Mouse (Mus musculus) heart, adult 9 months (tissue): ENCODE measurements around the gene Zfp609.
"Not testable (repeated sequence)": the region's sequence is repeated elsewhere in the genome, so short reads cannot be mapped to it uniquely, and the experiment has no call there.

Experiments
- DNase-seq, 2 experiments: peaks; one replicate each; pipeline ENCODE4 v3.0.0; 2022; ENCODE audit warnings: low spot score in 2 of 2

The Zfp609 gene

DNA sequence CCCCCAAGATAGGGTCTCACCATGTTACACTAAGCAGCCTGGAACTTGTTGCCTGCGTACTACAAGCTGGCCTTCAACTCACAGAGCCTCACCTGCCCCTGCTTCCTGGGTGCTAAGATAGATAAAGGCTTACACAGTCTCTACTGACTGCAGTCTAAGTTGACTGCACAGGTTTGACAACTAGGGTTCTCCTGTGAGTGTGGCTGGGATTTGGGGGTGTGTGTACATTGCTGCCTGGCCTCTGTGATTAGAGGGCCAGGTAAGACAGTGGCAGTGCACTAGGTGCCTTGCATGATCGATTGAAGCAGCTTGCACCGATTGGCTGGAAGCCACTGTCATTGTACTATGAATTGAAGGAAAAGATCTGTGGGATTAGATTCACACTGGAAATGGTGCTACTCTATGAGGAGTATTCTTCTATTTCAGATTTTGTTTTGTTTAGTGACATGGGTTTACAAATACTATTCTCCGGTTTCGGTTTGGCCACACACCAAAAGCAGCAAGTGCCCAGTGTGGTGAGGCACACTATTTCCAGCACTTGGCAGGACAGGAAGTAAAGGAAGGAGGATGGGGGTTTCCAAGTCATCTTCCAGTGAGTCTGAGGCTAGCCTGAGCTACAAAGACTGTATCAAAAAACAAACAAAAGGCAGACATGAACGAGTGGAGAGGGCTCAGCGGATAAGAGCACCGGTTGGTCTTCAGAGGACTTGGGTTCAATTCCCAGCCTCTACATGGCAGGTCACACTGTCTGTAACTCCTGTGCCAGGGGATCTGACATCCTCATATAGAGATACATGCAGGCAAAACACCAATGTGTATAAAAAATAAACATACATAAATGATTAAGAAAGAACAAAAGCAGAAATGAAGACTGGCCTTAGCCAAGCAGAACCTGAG, 151.7 kb downstream of the Zfp609 start:
- no peak for DNase-seq

DNA sequence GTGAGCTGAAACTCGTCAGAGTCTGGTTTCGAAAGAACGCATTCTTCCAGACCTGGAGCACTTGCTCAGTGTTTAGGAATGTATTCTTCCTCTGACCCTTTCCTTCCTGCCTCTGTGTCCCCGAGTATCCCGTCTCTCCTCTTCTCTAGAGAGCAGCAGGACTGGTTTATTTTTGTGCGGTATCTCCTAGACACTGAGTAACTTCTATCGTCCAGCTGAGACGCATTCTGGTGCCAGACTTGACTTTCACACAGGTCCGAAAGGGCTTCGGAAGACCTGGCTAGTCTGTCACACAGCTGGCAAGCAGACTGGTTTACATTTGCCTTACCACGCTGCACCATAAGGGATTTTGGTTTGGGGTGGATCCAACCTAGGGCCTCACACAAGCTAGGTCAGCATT, 154.4 kb downstream of the Zfp609 start:
- DNase-seq: no peak

DNA sequence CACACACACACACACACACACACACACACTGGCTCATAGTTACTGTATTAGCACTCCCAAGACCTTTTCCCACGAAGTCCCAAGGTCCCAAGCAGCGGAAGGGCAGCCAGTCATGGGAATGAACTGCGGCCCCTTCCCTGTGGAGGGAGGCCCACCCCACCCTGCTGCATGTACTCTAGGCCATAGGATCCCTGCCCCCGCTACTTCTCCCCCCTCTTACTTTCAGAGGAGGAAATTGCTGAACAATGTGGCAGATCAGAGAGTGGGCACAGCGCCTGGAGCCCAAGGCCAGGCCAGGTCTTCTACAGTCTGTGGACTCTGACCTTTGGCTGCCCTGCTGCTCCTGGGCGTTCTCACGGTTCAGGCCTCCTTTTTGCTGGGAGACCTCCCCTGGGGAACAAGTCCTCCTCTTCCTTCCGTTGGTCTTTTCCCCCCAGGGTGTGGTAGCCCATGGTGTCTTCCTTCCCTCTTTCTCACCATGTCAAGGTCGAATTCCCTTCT, 155.9 kb downstream of the Zfp609 start:
- peak; percentile 81 to 90 for DNase-seq

GRCm38 (mm10) chr9:65667701-65668100, 159.7 kb downstream of the Zfp609 start, which contains the start of gene Oaz2:
Oaz2 (plus strand) TSS chr9:65668001.
- no peak for DNase-seq

- DNase-seq: peak in 1 of 2 experiments; percentile 62
Measured at GRCm38 (mm10) chr9:65666042-65666441, 161.3 kb downstream of the Zfp609 start.

GRCm38 (mm10) chr9:65664163-65664562, 163.2 kb downstream of the Zfp609 start:
- no peak for DNase-seq

DNA sequence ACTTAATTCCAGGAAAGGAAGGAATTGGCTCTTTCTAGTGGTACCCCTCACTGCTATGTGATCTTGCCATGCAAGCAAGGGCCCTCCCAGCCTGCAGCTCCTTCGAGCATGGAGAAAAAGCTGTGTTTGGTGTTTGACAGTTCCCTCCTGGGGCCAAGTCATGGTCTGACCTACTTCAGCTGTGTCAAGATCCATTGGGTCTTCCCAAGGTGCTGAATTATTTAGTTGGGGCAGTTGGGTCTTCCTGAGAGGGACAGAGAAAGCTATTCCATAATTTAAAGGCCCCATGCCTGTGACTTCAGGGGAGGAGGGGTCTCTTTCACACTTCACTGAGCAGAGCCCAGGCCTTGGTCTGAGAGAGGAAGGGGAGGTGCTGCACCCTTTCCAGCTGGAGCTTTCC, 165.9 kb downstream of the Zfp609 start:
- DNase-seq: no peak

- no peak for DNase-seq
Measured at GRCm38 (mm10) chr9:65661029-65661428, 166.3 kb downstream of the Zfp609 start.

- DNase-seq: no peak
Measured at GRCm38 (mm10) chr9:65657218-65657617, 170.1 kb downstream of the Zfp609 start.

GRCm38 (mm10) chr9:65655540-65655939, 171.8 kb downstream of the Zfp609 start:
- no peak for DNase-seq

DNA sequence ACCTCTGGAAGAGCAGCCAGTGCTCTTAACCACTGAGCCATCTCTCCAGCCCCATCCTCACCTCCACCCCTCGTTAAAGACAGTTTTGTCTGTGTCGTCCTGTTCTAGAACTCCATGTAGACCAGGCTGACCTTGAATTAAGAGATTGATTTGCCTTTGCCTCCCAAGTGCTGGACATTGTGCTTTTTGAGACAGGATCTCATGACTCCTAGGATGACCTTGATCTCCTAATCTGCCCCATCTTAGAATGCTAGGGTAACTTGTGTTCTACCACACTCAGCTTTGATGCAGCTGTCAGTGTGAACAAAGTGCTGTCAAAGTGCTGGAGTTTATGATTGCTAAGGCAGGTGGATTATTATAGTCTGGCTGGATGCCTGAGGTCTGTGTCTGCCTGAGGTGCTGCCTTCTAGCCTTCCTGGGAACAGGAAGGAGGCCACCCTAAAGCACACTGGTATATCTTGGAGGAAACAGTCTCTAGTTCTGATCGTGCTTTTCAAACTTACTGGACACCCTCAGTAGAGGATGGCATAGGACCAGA, 172.6 kb downstream of the Zfp609 start:
- no peak for DNase-seq

DNA sequence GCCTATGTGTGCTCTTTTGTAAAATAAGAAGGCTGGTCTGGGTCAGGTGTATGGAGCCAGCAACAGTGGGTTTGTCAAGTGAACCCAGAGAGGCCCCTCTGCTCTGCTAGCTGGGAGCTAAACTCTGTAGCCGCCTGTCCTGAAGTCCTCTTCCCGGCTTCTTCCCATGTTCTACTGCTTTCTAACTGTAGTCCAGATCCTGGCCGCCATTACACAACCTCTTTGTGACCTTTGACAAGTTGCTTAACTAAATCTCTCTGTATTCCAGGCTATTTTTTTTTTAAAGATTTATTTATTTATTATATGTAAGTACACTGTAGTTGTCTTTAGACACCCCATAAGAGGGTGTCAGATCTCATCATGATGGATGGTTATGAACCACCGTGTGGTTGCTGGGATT, 173.6 kb downstream of the Zfp609 start:
- no peak for DNase-seq

DNA sequence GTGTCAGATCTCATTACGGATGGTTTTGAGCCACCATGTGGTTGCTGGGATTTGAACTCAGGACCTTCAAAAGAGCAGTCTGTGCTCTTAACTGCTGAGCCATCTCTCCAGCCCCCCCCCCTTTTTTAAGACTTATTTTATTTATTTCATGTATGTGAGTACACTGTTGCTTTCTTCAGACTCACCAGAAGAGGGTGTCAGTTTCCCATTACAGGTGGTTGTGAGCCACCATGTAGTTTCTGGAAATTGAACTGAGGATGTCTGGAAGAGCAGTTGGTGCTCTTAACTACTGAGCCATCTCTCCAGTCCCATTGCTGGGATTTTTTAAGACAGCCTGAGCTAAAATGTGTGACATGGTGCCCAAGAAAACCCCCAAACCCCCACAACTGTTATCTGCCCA, 175.4 kb downstream of the Zfp609 start:
- not testable (repeated sequence) for DNase-seq

DNA sequence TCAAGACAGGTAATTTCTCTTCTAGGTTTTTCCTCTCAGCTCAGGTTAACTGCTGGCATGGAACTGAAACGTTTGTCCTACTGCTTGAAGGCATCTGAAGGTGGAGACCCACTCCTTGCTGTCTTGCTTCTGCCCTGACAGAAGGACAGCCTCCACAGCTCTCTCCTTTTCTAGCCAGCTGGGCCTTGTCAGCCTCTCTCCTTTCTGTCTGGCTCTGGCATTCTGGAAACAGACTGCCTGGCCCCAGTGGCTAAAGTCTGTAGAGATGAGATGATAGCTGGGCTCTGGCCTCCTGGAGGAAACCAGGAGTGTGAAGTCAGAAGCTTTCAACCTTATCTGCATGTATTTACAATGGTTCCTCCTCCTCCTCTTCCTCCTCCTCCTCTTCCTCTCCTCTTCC, 177.4 kb downstream of the Zfp609 start:
- DNase-seq: no peak

DNA sequence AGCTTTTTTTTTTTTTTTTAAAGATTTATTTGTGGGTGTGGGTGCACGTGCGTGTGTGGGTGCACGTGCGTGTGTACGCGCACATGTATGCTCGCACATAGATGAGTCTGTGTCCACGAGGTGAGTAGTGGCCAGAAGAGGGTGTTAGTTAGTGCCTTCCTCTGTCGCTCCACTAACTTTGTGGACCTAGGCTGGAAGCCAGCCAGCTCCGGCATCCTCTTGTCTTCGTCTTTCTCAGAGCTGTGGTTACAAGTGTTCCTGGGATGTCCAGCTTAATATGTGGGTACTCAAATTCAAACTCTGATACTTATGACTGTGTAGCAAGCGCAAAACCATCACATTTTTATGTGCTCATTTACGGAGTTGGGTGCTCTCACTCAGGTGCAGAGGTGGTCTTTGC, 178.6 kb downstream of the Zfp609 start:
- DNase-seq: no peak

GRCm38 (mm10) chr9:65646782-65647181, 180.6 kb downstream of the Zfp609 start:
- DNase-seq: no peak

DNA sequence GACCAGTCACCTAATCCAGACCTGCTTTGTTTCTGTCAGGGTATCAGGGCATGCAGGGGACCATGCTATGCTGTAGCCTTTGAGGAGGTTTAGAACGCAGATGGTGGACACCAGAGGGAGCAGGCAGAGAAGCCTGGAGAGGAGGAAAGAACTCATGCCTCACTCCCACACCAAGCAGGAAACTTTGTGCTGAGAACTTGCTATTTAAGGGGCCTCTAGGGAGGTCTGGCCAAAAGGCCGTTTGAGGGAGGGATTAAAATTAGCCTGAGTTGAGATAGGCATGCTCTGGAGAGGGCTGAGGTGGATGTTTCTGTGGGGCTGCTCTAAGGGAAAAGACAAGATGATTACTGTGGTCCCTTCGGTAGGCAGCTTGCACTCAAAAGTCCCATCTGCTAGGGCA, 181.4 kb downstream of the Zfp609 start:
- peak; percentile 50 to 54 for DNase-seq

DNA sequence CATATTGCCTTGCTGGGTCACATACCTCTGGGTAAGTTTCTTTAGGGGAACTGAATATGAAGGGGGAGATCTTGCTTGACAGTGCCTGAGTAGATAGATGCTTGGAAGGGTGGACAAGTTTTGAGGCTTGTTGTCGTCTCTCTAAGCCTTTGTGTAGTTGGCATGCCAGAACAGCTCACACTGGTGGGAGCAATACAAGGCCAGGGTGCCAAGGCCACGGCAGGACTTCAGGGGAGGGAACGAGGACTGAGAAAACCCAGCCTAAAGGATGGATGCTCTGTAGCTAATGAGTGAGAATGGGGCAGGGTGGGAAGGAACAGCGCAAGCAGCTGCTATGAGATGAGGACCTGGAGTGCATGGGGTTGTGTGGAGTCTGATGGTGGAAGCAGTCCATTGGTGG, 182.4 kb downstream of the Zfp609 start:
- DNase-seq: no peak

DNA sequence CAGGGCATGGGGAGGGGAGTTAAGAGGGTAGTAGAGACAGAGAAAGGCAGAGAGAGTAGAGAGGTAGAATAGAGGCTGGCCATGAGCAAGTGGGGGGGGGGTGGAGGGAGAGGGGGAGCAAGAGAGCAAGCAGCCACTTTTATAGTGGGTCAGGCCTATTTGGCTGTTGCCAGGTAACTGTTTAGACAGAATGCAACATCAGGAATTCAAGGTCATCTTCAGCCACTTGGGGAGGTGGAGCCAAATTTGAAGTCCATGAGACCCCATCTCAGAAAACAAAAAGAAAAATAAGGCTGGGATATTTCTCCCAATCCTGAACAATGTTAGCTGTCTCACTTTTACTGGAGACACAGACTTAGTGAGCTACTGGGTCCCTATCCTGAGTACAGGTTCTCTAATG, 184.8 kb downstream of the Zfp609 start:
- no peak for DNase-seq
